Mouse (Mus musculus): ENCODE data around the gene Esr1. TPM values are rescaled to one million over a fixed set of nuclear protein-coding genes. Genes with fewer than 3 reads are reported as not detected.

Esr1 gene
- polyA plus RNA-seq, 1 experiment, result not detected

GRCm38 (mm10) chr10:4629314-4629713, 17.9 kb downstream of the Esr1 start:
- Histone ChIP-seq H3K9me3 (replicated peaks; ENCODE audit: control insufficient read depth, insufficient read depth, low read length, poor library complexity, severe bottlenecking) (no peaks in the 10 kb centered on the region), H3K27me3 (ENCODE audit: control insufficient read depth, insufficient read depth, low read length, poor library complexity, severe bottlenecking) (no peaks in the 10 kb centered on the region), H3K9ac (ENCODE audit: low read depth, poor library complexity, severe bottlenecking) (no peak overlapping the region), H3K4me3 (ENCODE audit: low read depth, low read length) (no peak overlapping the region), H3K27ac (ENCODE audit: insufficient read depth, low read length) (no peak overlapping the region), H3K36me3 (ENCODE audit: control insufficient read depth, insufficient read depth, low read length, poor library complexity, severe bottlenecking) (no peaks in the 10 kb centered on the region), H3K4me1 (ENCODE audit: control insufficient read depth, insufficient read depth, low read length) (no peaks in the 10 kb centered on the region)
- TF ChIP-seq CTCF (IDR thresholded peaks at IDR 0.05; ENCODE audit: low read depth, low read length), result no peak
- no peak for TF ChIP-seq EP300 (IDR thresholded peaks at IDR 0.05; ENCODE audit: insufficient read depth, low read depth, low read length)
- TF ChIP-seq POLR2A (IDR thresholded peaks at IDR 0.05; ENCODE audit: insufficient read depth, low read length), result no peak

- no peak overlapping the region for H3K27ac ChIP-seq (ENCODE audit: insufficient read depth, low read length)
- no peaks in the 10 kb centered on the region for H3K9me3 ChIP-seq (replicated peaks; ENCODE audit: control insufficient read depth, insufficient read depth, low read length, poor library complexity, severe bottlenecking)
- no peaks in the 10 kb centered on the region for H3K27me3 ChIP-seq (ENCODE audit: control insufficient read depth, insufficient read depth, low read length, poor library complexity, severe bottlenecking)
- no peaks in the 10 kb centered on the region for H3K4me1 ChIP-seq (ENCODE audit: control insufficient read depth, insufficient read depth, low read length)
- no peak for TF ChIP-seq EP300 (IDR thresholded peaks at IDR 0.05; ENCODE audit: insufficient read depth, low read depth, low read length)
- TF ChIP-seq POLR2A (IDR thresholded peaks at IDR 0.05; ENCODE audit: insufficient read depth, low read length), result no peak
- no peak for TF ChIP-seq CTCF (IDR thresholded peaks at IDR 0.05; ENCODE audit: low read depth, low read length)
- no peaks in the 10 kb centered on the region for H3K36me3 ChIP-seq (ENCODE audit: control insufficient read depth, insufficient read depth, low read length, poor library complexity, severe bottlenecking)
- no peak overlapping the region for H3K4me3 ChIP-seq (ENCODE audit: low read depth, low read length)
- H3K9ac ChIP-seq (ENCODE audit: low read depth, poor library complexity, severe bottlenecking), result no peak overlapping the region
Observed at GRCm38 (mm10) chr10:4632211-4632704, 20.9 kb downstream of the Esr1 start.

GRCm38 (mm10) chr10:4633287-4634030, 22.1 kb downstream of the Esr1 start:
- no peak for TF ChIP-seq POLR2A (IDR thresholded peaks at IDR 0.05; ENCODE audit: insufficient read depth, low read length)
- TF ChIP-seq CTCF (IDR thresholded peaks at IDR 0.05; ENCODE audit: low read depth, low read length), result no peak
- no peak for TF ChIP-seq EP300 (IDR thresholded peaks at IDR 0.05; ENCODE audit: insufficient read depth, low read depth, low read length)

GRCm38 (mm10) chr10:4635740-4636139, 24.3 kb downstream of the Esr1 start:
- no peak overlapping the region for H3K9ac ChIP-seq (ENCODE audit: low read depth, poor library complexity, severe bottlenecking)
- no peak overlapping the region for H3K27ac ChIP-seq (ENCODE audit: insufficient read depth, low read length)
- no peak overlapping the region for H3K4me3 ChIP-seq (ENCODE audit: low read depth, low read length)
- no peaks in the 10 kb centered on the region for H3K4me1 ChIP-seq (ENCODE audit: control insufficient read depth, insufficient read depth, low read length)
- TF ChIP-seq POLR2A (IDR thresholded peaks at IDR 0.05; ENCODE audit: insufficient read depth, low read length) (no peak), CTCF (IDR thresholded peaks at IDR 0.05; ENCODE audit: low read depth, low read length) (no peak), EP300 (IDR thresholded peaks at IDR 0.05; ENCODE audit: insufficient read depth, low read depth, low read length) (no peak)
- H3K36me3 ChIP-seq (ENCODE audit: control insufficient read depth, insufficient read depth, low read length, poor library complexity, severe bottlenecking), result no peaks in the 10 kb centered on the region
- H3K27me3 ChIP-seq (ENCODE audit: control insufficient read depth, insufficient read depth, low read length, poor library complexity, severe bottlenecking), result no peaks in the 10 kb centered on the region
- no peaks in the 10 kb centered on the region for H3K9me3 ChIP-seq (replicated peaks; ENCODE audit: control insufficient read depth, insufficient read depth, low read length, poor library complexity, severe bottlenecking)

More at GRCm38 (mm10) chr10:4633287-4634030, 22.1 kb downstream of the Esr1 start:
- Histone ChIP-seq H3K4me3 (ENCODE audit: low read depth, low read length) (no peak overlapping the region), H3K27me3 (ENCODE audit: control insufficient read depth, insufficient read depth, low read length, poor library complexity, severe bottlenecking) (no peaks in the 10 kb centered on the region), H3K9ac (ENCODE audit: low read depth, poor library complexity, severe bottlenecking) (no peak overlapping the region), H3K36me3 (ENCODE audit: control insufficient read depth, insufficient read depth, low read length, poor library complexity, severe bottlenecking) (no peaks in the 10 kb centered on the region), H3K9me3 (replicated peaks; ENCODE audit: control insufficient read depth, insufficient read depth, low read length, poor library complexity, severe bottlenecking) (no peaks in the 10 kb centered on the region), H3K27ac (ENCODE audit: insufficient read depth, low read length) (no peak overlapping the region), H3K4me1 (ENCODE audit: control insufficient read depth, insufficient read depth, low read length) (no peaks in the 10 kb centered on the region)

- TF ChIP-seq EP300 (IDR thresholded peaks at IDR 0.05; ENCODE audit: insufficient read depth, low read depth, low read length) (no peak), POLR2A (IDR thresholded peaks at IDR 0.05; ENCODE audit: insufficient read depth, low read length) (no peak), CTCF (IDR thresholded peaks at IDR 0.05; ENCODE audit: low read depth, low read length) (no peak)
- Histone ChIP-seq H3K4me1 (ENCODE audit: control insufficient read depth, insufficient read depth, low read length) (no peaks in the 10 kb centered on the region), H3K27me3 (ENCODE audit: control insufficient read depth, insufficient read depth, low read length, poor library complexity, severe bottlenecking) (no peaks in the 10 kb centered on the region), H3K9ac (ENCODE audit: low read depth, poor library complexity, severe bottlenecking) (no peak overlapping the region), H3K27ac (ENCODE audit: insufficient read depth, low read length) (no peak overlapping the region), H3K36me3 (ENCODE audit: control insufficient read depth, insufficient read depth, low read length, poor library complexity, severe bottlenecking) (no peaks in the 10 kb centered on the region), H3K9me3 (replicated peaks; ENCODE audit: control insufficient read depth, insufficient read depth, low read length, poor library complexity, severe bottlenecking) (no peaks in the 10 kb centered on the region), H3K4me3 (ENCODE audit: low read depth, low read length) (no peak overlapping the region)
Observed at GRCm38 (mm10) chr10:4646074-4646473, 34.7 kb downstream of the Esr1 start.

DNA sequence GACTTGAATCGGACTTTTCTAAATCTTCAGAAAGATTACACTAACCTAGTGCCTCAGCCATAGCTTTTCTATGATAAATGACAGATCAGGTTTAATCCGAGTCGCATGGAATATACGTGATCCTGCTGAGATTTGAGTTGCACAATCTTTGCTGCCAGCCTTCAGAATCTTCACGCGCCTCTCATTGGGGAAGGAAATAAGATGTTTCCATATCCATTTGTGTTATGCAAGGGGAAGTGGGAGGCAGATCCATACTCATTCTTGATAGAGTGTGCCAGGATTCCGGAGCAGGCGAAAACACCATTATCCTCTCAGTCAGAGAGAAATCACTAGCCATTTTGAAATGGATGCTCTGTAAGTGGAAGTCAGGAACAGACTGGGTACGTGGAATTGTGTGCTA, 35.5 kb downstream of the Esr1 start:
- no peak for TF ChIP-seq EP300 (IDR thresholded peaks at IDR 0.05; ENCODE audit: insufficient read depth, low read depth, low read length)
- no peak for TF ChIP-seq CTCF (IDR thresholded peaks at IDR 0.05; ENCODE audit: low read depth, low read length)
- TF ChIP-seq POLR2A (IDR thresholded peaks at IDR 0.05; ENCODE audit: insufficient read depth, low read length), result no peak

More for the DNA sequence above, 35.5 kb downstream of the Esr1 start:
- no peaks in the 10 kb centered on the region for H3K9me3 ChIP-seq (replicated peaks; ENCODE audit: control insufficient read depth, insufficient read depth, low read length, poor library complexity, severe bottlenecking)
- no peaks in the 10 kb centered on the region for H3K4me1 ChIP-seq (ENCODE audit: control insufficient read depth, insufficient read depth, low read length)
- H3K9ac ChIP-seq (ENCODE audit: low read depth, poor library complexity, severe bottlenecking), result no peak overlapping the region
- H3K27ac ChIP-seq (ENCODE audit: insufficient read depth, low read length), result no peak overlapping the region
- no peaks in the 10 kb centered on the region for H3K36me3 ChIP-seq (ENCODE audit: control insufficient read depth, insufficient read depth, low read length, poor library complexity, severe bottlenecking)
- H3K27me3 ChIP-seq (ENCODE audit: control insufficient read depth, insufficient read depth, low read length, poor library complexity, severe bottlenecking), result no peaks in the 10 kb centered on the region
- H3K4me3 ChIP-seq (ENCODE audit: low read depth, low read length), result no peak overlapping the region
